Mouse (Mus musculus): ENCODE measurements around the gene Antxr1.
"Not testable (repeated sequence)": the region's sequence is repeated elsewhere in the genome, so short reads cannot be mapped to it uniquely, and the experiment has no call there.

Gene Antxr1

DNA sequence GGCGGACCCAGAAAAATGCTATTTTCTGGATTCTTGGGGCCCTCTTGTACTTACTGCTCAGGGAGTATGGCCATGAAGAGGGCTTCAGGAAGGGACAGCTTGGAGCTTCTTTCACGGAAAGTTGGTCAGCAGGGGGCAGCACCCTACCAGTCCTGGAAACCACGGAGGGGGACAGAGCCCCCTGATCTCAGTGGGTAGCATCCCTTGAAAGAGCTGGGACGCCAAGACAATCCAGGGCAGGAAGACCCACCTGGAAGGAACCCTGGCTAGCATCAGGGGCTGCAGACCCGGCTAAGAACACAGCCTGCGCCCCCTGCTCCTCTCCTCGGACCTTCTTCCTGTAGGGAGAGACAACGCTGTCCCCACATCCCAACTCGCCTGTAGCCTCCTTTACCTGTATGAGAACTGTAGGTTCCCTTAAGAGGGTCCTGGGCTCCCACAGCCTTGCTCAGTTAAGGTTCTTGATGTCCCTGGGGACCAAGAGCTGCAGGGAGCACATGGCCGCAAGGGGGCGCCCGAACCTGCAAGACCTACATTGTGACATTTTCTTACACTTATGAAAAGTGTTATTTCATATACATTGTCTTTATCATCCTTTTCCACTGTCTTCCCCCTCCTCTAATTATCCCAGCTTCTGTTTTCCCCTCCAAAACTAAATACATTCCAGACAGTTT is 234.2 kb downstream of the Antxr1 start:
- peak; percentile 88 for DNase-seq (ENCODE audit: low read depth)

DNA sequence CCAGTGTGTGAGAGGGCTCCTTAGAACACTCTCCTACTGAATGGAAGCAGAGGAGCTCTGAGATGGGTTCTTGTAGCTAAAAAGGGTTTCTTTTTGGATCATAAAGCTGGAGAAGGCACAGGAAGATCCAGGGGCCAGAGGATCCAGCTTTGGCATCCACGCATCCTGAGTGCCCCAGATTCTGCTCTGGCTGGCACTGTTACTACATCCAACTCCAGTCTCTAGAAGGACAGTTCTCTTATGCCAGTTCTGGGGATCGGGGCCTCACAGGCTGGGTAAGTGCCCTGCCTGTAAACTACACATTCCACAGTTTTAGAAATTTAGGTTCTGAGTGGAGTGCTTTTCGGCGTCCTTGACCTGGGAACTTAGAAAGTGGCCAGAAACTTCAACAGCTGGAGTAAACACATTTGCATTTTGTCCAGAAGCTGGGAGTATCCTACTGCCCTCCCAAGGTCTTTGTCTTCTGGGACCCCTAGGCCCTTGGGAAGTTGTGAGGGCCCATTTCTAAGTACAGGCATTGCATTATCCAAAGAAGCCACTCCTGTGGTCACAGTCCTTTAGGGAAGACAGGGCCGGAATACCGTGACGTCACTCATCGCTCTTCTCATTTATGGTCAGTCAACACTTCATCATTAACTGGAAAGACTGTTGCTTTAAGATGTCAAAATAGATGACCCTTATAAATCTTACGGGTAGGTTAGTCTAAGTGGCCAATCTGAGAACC is 235.2 kb downstream of the Antxr1 start:
- no peak for DNase-seq (ENCODE audit: low read depth)

DNA sequence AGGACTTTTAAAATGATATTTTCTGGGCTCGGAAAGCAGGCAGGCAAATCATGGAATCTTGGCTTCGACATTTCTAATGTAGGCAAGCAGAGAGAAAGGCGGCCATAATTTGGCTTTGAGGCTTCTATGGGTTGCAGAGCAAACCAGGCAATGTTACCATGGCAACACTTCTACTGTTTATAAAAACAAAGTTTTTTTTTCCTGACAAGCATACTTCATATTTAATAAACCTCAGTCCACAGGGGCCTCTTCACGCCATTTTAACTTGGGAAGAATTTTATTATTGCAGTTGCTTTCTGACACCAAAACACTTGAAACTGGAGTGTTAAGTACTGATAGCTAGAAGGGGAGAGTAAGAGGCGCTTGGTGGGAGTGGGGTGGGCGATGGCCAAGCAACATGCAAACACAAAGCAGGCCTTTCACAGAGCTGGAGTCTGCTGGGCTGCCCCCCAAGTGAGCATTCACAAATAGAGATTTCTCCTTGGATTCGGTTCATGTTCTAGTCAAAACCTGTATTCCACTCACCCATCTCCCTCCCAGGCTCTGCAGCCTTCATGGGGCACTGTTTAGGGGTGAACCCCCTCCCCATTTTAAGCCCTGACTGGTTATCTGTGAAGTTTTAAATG is 235.8 kb downstream of the Antxr1 start:
- DNase-seq (ENCODE audit: low read depth), result peak; percentile 36

DNA sequence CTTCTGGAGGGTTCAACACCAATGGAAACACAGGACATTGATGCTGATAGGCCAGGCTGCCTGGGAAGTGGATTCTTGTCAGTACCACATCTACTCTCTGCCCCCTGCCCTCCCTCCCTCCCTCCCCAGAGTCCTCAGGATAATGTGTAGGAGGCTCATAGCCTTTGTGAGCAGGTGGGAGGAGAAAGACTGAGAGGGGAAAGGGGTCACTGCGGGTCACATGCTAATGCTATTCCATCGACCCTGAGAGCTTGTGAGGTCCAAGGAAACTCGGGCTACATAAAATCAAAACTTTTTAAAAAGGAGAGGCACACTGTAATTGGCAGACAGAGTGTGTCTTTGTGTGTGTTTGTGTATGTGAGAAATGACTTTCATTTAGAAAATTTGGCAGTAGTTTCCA is 236.4 kb downstream of the Antxr1 start:
- no peak for DNase-seq (ENCODE audit: low read depth)

DNA sequence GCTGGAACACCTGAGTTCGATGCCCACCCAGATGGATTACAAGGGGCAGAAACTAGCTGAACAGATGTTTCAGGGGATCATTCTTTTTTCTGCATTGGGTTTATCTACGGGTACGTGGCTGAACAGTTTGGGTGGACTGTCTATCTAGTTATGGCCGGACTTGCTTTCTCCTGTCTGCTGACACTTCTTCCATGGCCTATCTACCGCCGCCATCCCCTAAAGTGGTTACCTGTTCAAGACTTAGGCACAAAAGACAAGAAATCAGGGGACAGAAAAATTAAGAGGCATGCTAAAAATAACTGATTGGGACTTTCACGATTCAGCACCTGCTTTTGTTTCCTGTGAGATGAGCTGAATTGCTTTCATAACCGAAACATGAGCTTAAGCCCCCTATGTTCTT is 242.0 kb downstream of the Antxr1 start:
- not testable (repeated sequence) for DNase-seq (ENCODE audit: low read depth)

DNA sequence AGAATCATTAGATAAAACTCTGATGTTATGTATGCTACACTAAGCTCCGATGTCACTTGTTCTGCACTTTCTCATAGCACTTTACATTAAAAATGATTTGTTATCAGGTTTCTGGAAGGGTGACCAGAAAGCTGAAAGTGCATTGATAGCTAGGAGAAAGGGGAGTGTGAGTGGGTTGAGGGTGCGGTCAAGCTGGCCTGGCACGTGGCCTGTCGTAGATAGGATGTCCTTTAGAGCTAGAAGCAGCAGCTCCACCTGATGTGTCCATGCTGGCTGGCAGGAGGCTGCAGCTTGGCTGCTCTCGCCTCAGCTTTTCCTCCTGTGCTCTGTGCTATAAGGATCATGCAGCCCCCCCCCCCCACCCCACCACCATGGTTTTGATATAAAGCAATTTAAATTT is 243.1 kb downstream of the Antxr1 start:
- no peak for DNase-seq (ENCODE audit: low read depth)

DNA sequence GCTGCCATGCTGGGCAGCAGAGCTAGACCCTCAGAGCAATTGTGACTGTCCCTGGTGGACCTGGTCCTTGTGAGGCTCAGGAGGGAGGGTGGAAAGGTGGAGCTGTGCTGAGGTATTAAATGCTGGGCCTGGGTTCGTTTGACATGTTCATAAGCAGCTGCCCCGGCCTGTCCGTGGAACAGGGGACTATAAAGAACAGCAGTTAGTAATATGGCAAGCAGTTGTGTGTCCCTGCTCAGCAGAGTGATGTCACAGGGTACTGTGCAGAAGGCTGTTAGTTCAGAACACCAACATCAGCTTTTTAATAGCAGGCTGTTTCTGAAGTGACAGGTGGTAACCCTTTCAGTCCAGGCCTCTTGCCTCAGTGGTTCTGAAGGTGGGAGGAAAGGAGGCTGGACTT is 244.7 kb downstream of the Antxr1 start:
- no peak for DNase-seq (ENCODE audit: low read depth)

DNA sequence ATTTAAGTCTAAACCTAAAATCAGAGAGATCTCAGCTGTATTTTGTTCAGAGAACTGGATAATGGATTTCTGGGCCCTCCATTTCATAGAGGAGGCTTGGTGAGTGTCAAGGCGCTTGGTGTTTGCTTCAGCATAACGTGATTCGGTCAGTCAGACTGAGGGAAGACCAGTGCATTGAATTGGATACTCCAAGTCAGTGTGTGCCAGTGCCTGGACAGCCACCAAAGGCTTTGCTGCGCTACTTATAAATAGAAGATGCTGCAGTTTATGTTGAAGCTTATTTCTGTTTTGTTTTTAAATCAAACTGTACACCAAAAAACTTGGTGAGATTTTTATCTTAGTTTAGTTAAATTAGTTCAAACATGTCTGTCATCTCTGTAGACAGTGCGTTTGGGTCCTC is 247.3 kb downstream of the Antxr1 start:
- no peak for DNase-seq (ENCODE audit: low read depth)

DNA sequence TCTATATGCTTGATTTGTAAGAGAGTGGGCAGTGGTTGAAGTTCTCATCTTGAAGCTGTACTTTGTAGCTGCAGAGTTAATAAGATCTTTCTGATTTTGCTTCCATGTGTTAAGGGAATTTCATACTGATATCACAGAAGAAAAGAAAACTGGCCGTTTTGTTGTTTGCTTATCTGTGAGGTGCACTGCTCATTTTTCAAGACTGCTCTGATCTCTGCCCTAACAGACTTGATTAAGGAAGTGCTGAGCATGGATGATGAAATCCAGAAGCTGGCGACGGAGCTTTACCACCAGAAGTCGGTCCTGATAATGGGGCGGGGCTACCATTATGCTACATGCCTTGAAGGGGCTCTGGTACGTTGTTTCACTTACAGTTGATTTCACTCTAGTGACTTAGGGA is 250.6 kb downstream of the Antxr1 start:
- DNase-seq (ENCODE audit: low read depth), result no peak

Data from induced T-regulatory cell, adult 2 months (primary cell).